ENCODE assay signal across 9 mouse cellular contexts in the genomic region with DNA sequence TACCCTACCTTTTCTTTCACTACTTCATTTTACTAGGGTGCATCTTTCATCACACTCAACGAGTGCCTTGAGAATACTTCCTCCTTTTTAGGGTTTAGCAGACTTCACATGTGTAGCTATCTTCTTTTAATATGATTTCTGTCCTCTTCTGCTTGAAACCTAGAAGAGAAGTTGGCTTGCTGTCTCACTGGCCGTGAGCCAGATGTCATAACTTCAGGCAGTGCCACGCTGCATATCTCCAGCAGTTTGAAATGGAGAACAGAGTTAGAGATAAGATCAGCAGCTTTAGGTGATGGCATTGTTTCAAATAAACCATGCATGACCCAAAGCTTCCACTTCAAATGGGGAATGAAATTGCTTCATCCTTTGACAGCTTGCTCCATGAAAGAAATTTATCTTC.
DNase-seq lines count a peak whose midpoint lies in the region; ATAC-seq and TF ChIP-seq lines count a peak whose summit lies in the region.
"Had no signal": no experiment of that assay in that cellular context is flagged by ENCODE, and none has a peak within 500 bp of the region (broad histone marks: within the 10 kb centered on the region; RNA-seq: fewer than 3 reads in every experiment).

No protein-coding gene starts in this region.

- no peaks in the 10 kb centered on the region for H3K36me3 ChIP-seq in thymus, adult 2 months (ENCODE audit: control insufficient read depth, insufficient read depth, low read length)
- no peaks in the 10 kb centered on the region for H3K36me3 ChIP-seq in forebrain, embryonic 10.5 days (replicated peaks)

- no peak overlapping the region for H3K4me3 ChIP-seq in thymus, adult 2 months (ENCODE audit: control insufficient read depth, insufficient read depth, low read length)
- H3K4me3 ChIP-seq in forebrain, embryonic 10.5 days = no peak overlapping the region

- TF ChIP-seq POLR2A in thymus, adult 2 months (IDR thresholded peaks at IDR 0.05; ENCODE audit: control insufficient read depth, extremely low read depth, insufficient read depth, low read length, poor library complexity) = no peak

- H3K27me3 ChIP-seq in thymus, adult 2 months (ENCODE audit: control insufficient read depth, insufficient read depth, low read length) = no peaks in the 10 kb centered on the region
- no peaks in the 10 kb centered on the region for H3K27me3 ChIP-seq in forebrain, embryonic 10.5 days (ENCODE audit: poor library complexity, severe bottlenecking)
- H3K27me3 ChIP-seq: CH12.LX had no signal

- WGBS in thymus, adult 2 months = 7% methylated on average over 3 of the region's 3 CpGs
- 88% methylated on average over 3 of the region's 3 CpGs for WGBS in forebrain, embryonic 10.5 days

- peak; percentile 96 for ATAC-seq in granulocyte monocyte progenitor cell, adult 5-6 weeks (replicated peaks; ENCODE audit: poor library complexity, severe bottlenecking)

- DNase-seq in gastrocnemius, postnatal 10 days = peak; percentile 35
- DNase-seq in gastrocnemius, adult 8-10 months (ENCODE audit: low spot score in 2 of 2) = no peak
- DNase-seq in A20 (ENCODE audit: low read depth, low spot score) = peak; percentile 65
- peak; percentile 60 to 66 for DNase-seq in kidney, postnatal 4 days
- DNase-seq in thymus, adult 2 months = no peak
- DNase-seq in right cerebral cortex, adult 18-20 months = no peak
- DNase-seq in forebrain, embryonic 10.5 days (ENCODE audit: extremely low spot score, low spot score) = no peak

- no peaks in the 10 kb centered on the region for H3K4me1 ChIP-seq in thymus, adult 2 months (replicated peaks; ENCODE audit: control insufficient read depth, insufficient read depth, low read length)
- no peaks in the 10 kb centered on the region for H3K4me1 ChIP-seq in forebrain, embryonic 10.5 days

- no peak for TF ChIP-seq CTCF in thymus, adult 2 months (IDR thresholded peaks at IDR 0.05; ENCODE audit: borderline replicate concordance, control insufficient read depth, extremely low read depth, insufficient read depth, low read length, poor library complexity)

- H3K9me3 ChIP-seq in forebrain, embryonic 10.5 days = no peaks in the 10 kb centered on the region

- no peak overlapping the region for H3K27ac ChIP-seq in thymus, adult 2 months (ENCODE audit: control insufficient read depth, insufficient read depth, low read length)
- no peak overlapping the region for H3K27ac ChIP-seq in forebrain, embryonic 10.5 days

Comparison
In these comparisons a context has a peak if more than half of its experiments do, and no peak if none do; other contexts are left out.
1. DNase-seq: peak in gastrocnemius, postnatal 10 days (single experiment), A20 (single experiment) and kidney, postnatal 4 days (2 of 2); none in gastrocnemius, adult 8-10 months (0 of 2), thymus, adult 2 months (single experiment), right cerebral cortex, adult 18-20 months (single experiment) and forebrain, embryonic 10.5 days (single experiment).